Mouse (Mus musculus): ENCODE data around the gene Gm13090. TPM values are rescaled to one million over a fixed set of nuclear protein-coding genes. Genes with fewer than 3 reads are reported as not detected.

Gm13090 gene
- polyA plus RNA-seq, 1 experiment from 2014 or later = not detected

Other genes starting within 250 kb of the Gm13090 start
- 14.7 and 14.9 TPM in 2 replicates for gene Errfi1, start 235.7 kb upstream of the Gm13090 start, polyA plus RNA-seq (2016; fragmentation: Nextera tagmentation; extraction: Ambion mirVana)
- 326 and 344 TPM in 2 replicates for gene Park7, start 175.1 kb upstream of the Gm13090 start, polyA plus RNA-seq (2016; fragmentation: Nextera tagmentation; extraction: Ambion mirVana)
- 0.12 TPM in 1 of 2 replicates, not detected in the other for gene Tnfrsf9, start 175.0 kb upstream of the Gm13090 start, polyA plus RNA-seq (2016; fragmentation: Nextera tagmentation; extraction: Ambion mirVana)
- gene Uts2, start 92.5 kb upstream of the Gm13090 start, polyA plus RNA-seq (2016; fragmentation: Nextera tagmentation; extraction: Ambion mirVana) = not detected in 2 replicates
- 4.3 and 4.9 TPM in 2 replicates for gene Per3, start 44.9 kb upstream of the Gm13090 start, polyA plus RNA-seq (2016; fragmentation: Nextera tagmentation; extraction: Ambion mirVana)
- gene Vamp3, start 31.6 kb upstream of the Gm13090 start, polyA plus RNA-seq (2016; fragmentation: Nextera tagmentation; extraction: Ambion mirVana) = 51.0 and 53.2 TPM in 2 replicates